Mouse (Mus musculus): ENCODE data around the gene Bcas3.

GRCm38 (mm10) chr11:85759634-85760439 lies 406.9 kb downstream of the Bcas3 start:
- TF ChIP-seq CTCF (IDR thresholded peaks at IDR 0.05; ENCODE audit: low read depth) (no peak), EP300 (IDR thresholded peaks at IDR 0.05; ENCODE audit: low read depth) (no peak)
